Mouse (Mus musculus) lung, adult 2 months (tissue): ENCODE results near the gene Atg7.

Source experiments
- CTCF ChIP-seq: fragments of 200-500 bp; IDR thresholded peaks from 2 replicates; pipeline ENCODE4 v1.5.1; 2011; ENCODE audit warnings: mild to moderate bottlenecking, low read length, control low read depth; ENCODE audit not compliant: insufficient read depth
- POLR2A ChIP-seq: fragments of 200-500 bp; IDR thresholded peaks from 2 replicates; pipeline ENCODE4 v1.6.1; 2011; ENCODE audit warnings: low read depth, mild to moderate bottlenecking, control low read depth, low read length, borderline replicate concordance; ENCODE audit errors: extremely low read depth

GRCm38 (mm10) chr6:114849787-114850186, 206.9 kb downstream of the Atg7 start:
- no peak for TF ChIP-seq CTCF
- no peak for TF ChIP-seq POLR2A
